Mouse (Mus musculus) neural tube, embryonic 11.5 days (tissue): ENCODE measurements around the gene Gpr162. TPM values are rescaled to one million over a fixed set of nuclear protein-coding genes. Genes with fewer than 3 reads are reported as not detected.
A peak's percentile ranks its signal among the peaks of the same experiment; 100 is the strongest.

Source experiments
- ATAC-seq: fragments of 200-750 bp; cut with Nextera tagmentation; 2 replicates; pipeline ENCODE4 v1.8.0; 2017; ENCODE audit warnings: moderate number of reproducible peaks, mild to moderate bottlenecking, moderate TSS enrichment, moderate library complexity; ENCODE audit not compliant: insufficient read depth, low FRiP score, low TSS enrichment
- DNase-seq: peaks from one replicate; pipeline ENCODE4 v3.0.0-alpha.2; 2015; ENCODE audit warnings: low spot score
- H3K27ac ChIP-seq: fragments of 300-500 bp; sonication (generic); 2 replicates; pipeline ENCODE4 v1.5.1; 2014; ENCODE audit warnings: low read depth, mild to moderate bottlenecking, low read length
- H3K27me3 ChIP-seq: fragments of 300-500 bp; sonication (generic); 2 replicates; pipeline ENCODE4 v1.6.1; 2014; ENCODE audit warnings: mild to moderate bottlenecking, low read length, mixed read lengths; ENCODE audit not compliant: control insufficient read depth, insufficient read depth
- H3K36me3 ChIP-seq: fragments of 300-500 bp; sonication (generic); 2 replicates; pipeline ENCODE4 v1.6.1; 2014; ENCODE audit warnings: mild to moderate bottlenecking, low read length, moderate library complexity, mixed read lengths; ENCODE audit not compliant: control insufficient read depth, insufficient read depth
- H3K4me1 ChIP-seq: fragments of 300-500 bp; sonication (generic); 2 replicates; pipeline ENCODE4 v1.6.1; 2014; ENCODE audit warnings: low read length, mixed read lengths; ENCODE audit not compliant: control insufficient read depth, insufficient read depth
- H3K4me2 ChIP-seq: fragments of 300-500 bp; sonication (generic); 2 replicates; pipeline ENCODE4 v1.6.1; 2014; ENCODE audit warnings: low read depth, mild to moderate bottlenecking, moderate library complexity
- H3K4me3 ChIP-seq: fragments of 300-500 bp; sonication (generic); 2 replicates; pipeline ENCODE4 v1.5.1; 2014; ENCODE audit warnings: low read depth, low read length
- H3K9ac ChIP-seq: fragments of 300-500 bp; sonication (generic); 2 replicates; pipeline ENCODE4 v1.6.1; 2014; ENCODE audit warnings: mild to moderate bottlenecking, low read length
- H3K9me3 ChIP-seq: fragments of 300-500 bp; sonication (generic); 2 replicates; pipeline ENCODE4 v1.6.1; 2016; ENCODE audit warnings: low read length; ENCODE audit not compliant: control insufficient read depth
- WGBS: fragments of 180-500 bp; shearing (Covaris S2); extraction: QIAGEN DNeasy Blood & Tissue Kit; methylation state at CpG from one replicate; pipeline ENCODE4 v1.1.7; 2014; 5-methylcytosine and 5-hydroxymethylcytosine counted together
- polyA plus RNA-seq: library from polyadenylated mRNA; unstranded; fragments of >200 nt; fragmentation: Nextera tagmentation; extraction: Ambion mirVana; gene quantifications from 2 replicates; pipeline ENCODE4 v1.2.1, GENCODE M21; 2014

Gpr162 gene
- polyA plus RNA-seq, 1 experiment from 2014 or later: 2.3 TPM

DNA sequence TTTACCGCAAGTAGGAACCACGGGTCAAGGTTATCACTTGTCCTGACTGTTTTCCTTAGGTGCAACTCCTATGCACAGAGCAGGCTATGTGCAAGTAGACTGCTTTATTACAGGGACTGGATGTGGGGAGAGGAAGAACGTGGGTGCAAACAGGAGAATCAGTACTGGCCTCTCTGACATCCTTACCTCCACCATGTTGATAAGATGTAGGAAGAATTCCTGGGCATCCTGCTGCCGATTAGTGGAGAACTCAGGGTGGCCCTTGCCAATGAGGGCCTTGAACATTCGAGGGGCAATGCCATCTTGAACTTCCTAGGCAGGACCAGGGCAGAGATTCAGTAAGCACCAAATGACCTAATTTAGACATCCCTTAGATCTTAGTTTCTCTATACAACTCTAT is 42.9 kb downstream of the Gpr162 start:
- DNase-seq (no peak), ATAC-seq (no peak)
- 93% methylated on average over 5 of the region's 5 CpGs for WGBS
- Histone ChIP-seq H3K27ac (no peak overlapping the region), H3K9me3 (no peaks in the 10 kb centered on the region), H3K27me3 (no peaks in the 10 kb centered on the region), H3K4me2 (no peak overlapping the region), H3K4me1 (no peaks in the 10 kb centered on the region), H3K36me3 (peaks cover 40% of the 10 kb centered on the region), H3K9ac (no peak overlapping the region), H3K4me3 (no peak overlapping the region)

GRCm38 (mm10) chr6:124817971-124818370 is 45.8 kb downstream of the Gpr162 start:
- Histone ChIP-seq H3K9me3 (no peaks in the 10 kb centered on the region), H3K36me3 (peaks cover 28% of the 10 kb centered on the region), H3K4me1 (no peaks in the 10 kb centered on the region), H3K4me3 (no peak overlapping the region), H3K4me2 (no peak overlapping the region), H3K27ac (no peak overlapping the region), H3K27me3 (no peaks in the 10 kb centered on the region), H3K9ac (no peak overlapping the region)
- no peak for DNase-seq
- WGBS: 93% methylated on average over 8 of the region's 8 CpGs
- ATAC-seq: no peak

GRCm38 (mm10) chr6:124817563-124817962 is 46.2 kb downstream of the Gpr162 start:
- no peak overlapping the region for H3K27ac ChIP-seq
- H3K4me1 ChIP-seq: no peaks in the 10 kb centered on the region; the same call in 1 of the 2 replicates
- no peak overlapping the region for H3K9ac ChIP-seq
- WGBS: 94% methylated on average over 8 of the region's 8 CpGs
- peaks cover 28% of the 10 kb centered on the region for H3K36me3 ChIP-seq
- no peaks in the 10 kb centered on the region for H3K9me3 ChIP-seq
- DNase-seq (no peak), ATAC-seq (no peak)
- no peak overlapping the region for H3K4me2 ChIP-seq
- H3K27me3 ChIP-seq: no peaks in the 10 kb centered on the region
- H3K4me3 ChIP-seq: no peak overlapping the region

- peaks cover 28% of the 10 kb centered on the region for H3K36me3 ChIP-seq
- no peak for ATAC-seq
These were observed 46.7 kb downstream of the Gpr162 start for GRCm38 (mm10) chr6:124817125-124817524.

GRCm38 (mm10) chr6:124816611-124817010 is 47.2 kb downstream of the Gpr162 start:
- Histone ChIP-seq H3K27me3 (no peaks in the 10 kb centered on the region), H3K9me3 (no peaks in the 10 kb centered on the region), H3K4me2 (no peak overlapping the region), H3K27ac (no peak overlapping the region), H3K4me3 (no peak overlapping the region), H3K9ac (no peak overlapping the region), H3K4me1 (no peaks in the 10 kb centered on the region; the same call in 1 of the 2 replicates), H3K36me3 (peaks cover 30% of the 10 kb centered on the region)
- DNase-seq (no peak), ATAC-seq (no peak)
- 83% methylated on average over 4 of the region's 4 CpGs for WGBS

More at GRCm38 (mm10) chr6:124817125-124817524, 46.7 kb downstream of the Gpr162 start:
- H3K9me3 ChIP-seq: no peaks in the 10 kb centered on the region
- H3K9ac ChIP-seq: no peak overlapping the region
- H3K4me3 ChIP-seq: no peak overlapping the region
- no peak overlapping the region for H3K27ac ChIP-seq
- WGBS: 95% methylated on average over 11 of the region's 11 CpGs
- no peaks in the 10 kb centered on the region; the same call in 1 of the 2 replicates for H3K4me1 ChIP-seq
- no peak for DNase-seq
- H3K27me3 ChIP-seq: no peaks in the 10 kb centered on the region
- H3K4me2 ChIP-seq: no peak overlapping the region

DNA sequence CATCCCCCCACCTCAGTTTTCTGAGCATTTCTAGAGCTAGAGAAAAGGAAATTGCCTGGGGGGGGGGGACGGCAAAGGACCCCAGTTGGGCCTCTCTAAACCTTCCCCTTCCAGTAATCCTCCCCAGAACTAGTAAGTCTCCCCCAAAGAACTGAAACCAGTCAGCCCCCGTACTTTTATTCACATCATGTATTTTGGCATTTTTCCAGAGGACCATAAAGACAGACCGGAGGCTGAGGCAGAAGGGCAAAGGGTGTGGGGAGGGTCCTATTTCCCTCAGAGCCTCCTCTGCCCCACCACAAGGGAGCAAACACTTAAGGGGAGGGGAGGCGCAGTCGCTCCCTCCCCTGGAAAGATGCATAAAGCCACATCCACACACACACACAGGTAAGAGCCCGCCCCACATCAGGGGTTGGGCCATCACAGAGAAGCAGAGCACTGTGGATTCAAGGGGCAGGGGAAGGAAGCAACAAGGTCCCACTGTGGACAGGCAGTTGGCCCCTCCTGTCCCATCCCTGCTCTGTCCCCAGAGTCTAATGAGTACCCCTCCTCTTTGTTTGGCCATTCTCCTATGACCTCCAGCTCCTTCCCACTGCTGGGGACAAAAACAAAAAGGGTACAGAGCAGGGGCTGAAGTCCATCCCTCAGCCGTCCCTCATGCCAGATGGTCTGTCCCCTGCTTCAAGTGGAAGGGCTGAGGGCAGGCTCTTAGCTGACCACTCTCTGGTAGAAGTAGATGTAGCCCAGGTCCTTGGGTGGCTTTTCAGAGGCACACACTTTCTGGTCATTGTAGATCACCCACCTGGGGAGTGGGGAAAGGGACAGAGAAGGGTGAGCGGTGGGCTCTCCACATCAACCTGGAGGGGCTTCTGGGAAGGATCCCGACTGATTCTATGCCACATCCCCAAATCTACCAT is 48.7 kb downstream of the Gpr162 start:
- H3K4me2 ChIP-seq: no peak overlapping the region
- no peaks in the 10 kb centered on the region for H3K9me3 ChIP-seq
- no peak for ATAC-seq
- H3K4me3 ChIP-seq: no peak overlapping the region
- H3K27ac ChIP-seq: no peak overlapping the region
- 0 out of 2 replicates have a peak overlapping the region, but pooled peaks have one; percentile 32 for H3K9ac ChIP-seq
- WGBS: 76% methylated on average over 9 of the region's 9 CpGs
- no peak for DNase-seq
- H3K36me3 ChIP-seq: peaks cover 27% of the 10 kb centered on the region
- H3K4me1 ChIP-seq: no peaks in the 10 kb centered on the region; the same call in none of the 2 replicates
- H3K27me3 ChIP-seq: no peaks in the 10 kb centered on the region

- no peak overlapping the region; the same call in 1 of the 2 replicates for H3K27ac ChIP-seq
- H3K27me3 ChIP-seq: no peaks in the 10 kb centered on the region
- H3K4me3 ChIP-seq: peak overlapping the region; percentile 67
- WGBS: 39% methylated on average over 8 of the region's 8 CpGs
- H3K4me1 ChIP-seq: peaks cover 3% of the 10 kb centered on the region
- H3K4me2 ChIP-seq: peak overlapping the region; percentile 87
- H3K9me3 ChIP-seq: no peaks in the 10 kb centered on the region
- ATAC-seq (peak; percentile 32), DNase-seq (peak; percentile 19)
- H3K9ac ChIP-seq: peak overlapping the region; percentile 75; the same call in 1 of the 2 replicates
- peaks cover 20% of the 10 kb centered on the region for H3K36me3 ChIP-seq
These were observed 49.3 kb downstream of the Gpr162 start for GRCm38 (mm10) chr6:124814448-124814847.

GRCm38 (mm10) chr6:124813933-124814332 is 49.9 kb downstream of the Gpr162 start, which contains the start of gene Tpi1:
TSS of gene Tpi1 (minus strand) at chr6:124814296.
- Histone ChIP-seq H3K9ac (peak within 1 kb of the TSS; percentile 75), H3K4me2 (peak within 1 kb of the TSS; percentile 87), H3K36me3 (peaks cover 17% of the 10 kb centered on the region), H3K4me1 (peaks cover 7% of the 10 kb centered on the region), H3K9me3 (no peaks in the 10 kb centered on the region), H3K27ac (peak within 1 kb of the TSS; percentile 72), H3K27me3 (no peaks in the 10 kb centered on the region), H3K4me3 (peak within 1 kb of the TSS; percentile 67)
- peak; percentile 80 for ATAC-seq
- WGBS: 0% methylated on average over 22 of the region's 22 CpGs
- peak; percentile 87 for DNase-seq
